Mouse (Mus musculus) neural tube, embryonic 13.5 days (tissue): ENCODE results near the gene Jmjd6. TPM values are rescaled to one million over a fixed set of nuclear protein-coding genes. Genes with fewer than 3 reads are reported as not detected.
"Not testable (repeated sequence)": the region's sequence is repeated elsewhere in the genome, so short reads cannot be mapped to it uniquely, and the experiment has no call there.

ENCODE experiments used
- ATAC-seq: fragments of 200-750 bp; cut with Nextera tagmentation; 2 replicates; pipeline ENCODE4 v1.8.0; 2017; ENCODE audit warnings: low read depth, mild to moderate bottlenecking, moderate TSS enrichment, moderate library complexity
- H3K27ac ChIP-seq: fragments of 300-500 bp; sonication (generic); replicated peaks from 2 replicates; pipeline ENCODE4 v1.5.1; 2015; ENCODE audit warnings: moderate library complexity, mild to moderate bottlenecking, inconsistent platforms
- H3K27me3 ChIP-seq: fragments of 300-500 bp; sonication (generic); 2 replicates; pipeline ENCODE4 v1.6.1; 2015; ENCODE audit warnings: mild to moderate bottlenecking, inconsistent platforms
- H3K36me3 ChIP-seq: fragments of 300-500 bp; sonication (generic); 2 replicates; pipeline ENCODE4 v1.6.1; 2015; ENCODE audit warnings: mild to moderate bottlenecking, inconsistent platforms
- H3K4me1 ChIP-seq: fragments of 300-500 bp; sonication (generic); replicated peaks from 2 replicates; pipeline ENCODE4 v1.6.1; 2015; ENCODE audit warnings: inconsistent platforms
- H3K4me2 ChIP-seq: fragments of 300-500 bp; sonication (generic); 2 replicates; pipeline ENCODE4 v1.6.1; 2015; ENCODE audit warnings: inconsistent platforms, mild to moderate bottlenecking, moderate library complexity
- H3K4me3 ChIP-seq: fragments of 300-500 bp; sonication (generic); 2 replicates; pipeline ENCODE4 v1.5.1; 2015; ENCODE audit warnings: mild to moderate bottlenecking, inconsistent platforms
- H3K9ac ChIP-seq: fragments of 300-500 bp; sonication (generic); 2 replicates; pipeline ENCODE4 v1.6.1; 2015; ENCODE audit warnings: moderate library complexity, mild to moderate bottlenecking, inconsistent platforms
- H3K9me3 ChIP-seq: fragments of 300-500 bp; sonication (generic); 2 replicates; pipeline ENCODE4 v1.6.1; 2016; ENCODE audit warnings: inconsistent platforms
- WGBS: fragments of 180-500 bp; shearing (Covaris S2); methylation state at CpG from one replicate; pipeline ENCODE4 v1.1.7; 2015; 5-methylcytosine and 5-hydroxymethylcytosine counted together
- polyA plus RNA-seq: library from polyadenylated mRNA; unstranded; fragments of >200 nt; fragmentation: Nextera tagmentation; extraction: Ambion mirVana; gene quantifications from 2 replicates; pipeline ENCODE4 v1.2.1, GENCODE M21; 2015

The Jmjd6 gene
- polyA plus RNA-seq, 1 experiment from 2014 or later, result 75.3 TPM

- no peak overlapping the region for H3K4me2 ChIP-seq
- ATAC-seq, result no peak
- H3K27me3 ChIP-seq, result no peaks in the 10 kb centered on the region
- H3K9me3 ChIP-seq, result no peaks in the 10 kb centered on the region
- no peak overlapping the region for H3K27ac ChIP-seq
- H3K9ac ChIP-seq, result no peak overlapping the region
- H3K4me1 ChIP-seq, result peaks cover 51% of the 10 kb centered on the region
- H3K4me3 ChIP-seq, result no peak overlapping the region
- H3K36me3 ChIP-seq, result peaks cover 47% of the 10 kb centered on the region
Measured at GRCm38 (mm10) chr11:116849587-116849986, 6.3 kb upstream of the Jmjd6 start.

DNA sequence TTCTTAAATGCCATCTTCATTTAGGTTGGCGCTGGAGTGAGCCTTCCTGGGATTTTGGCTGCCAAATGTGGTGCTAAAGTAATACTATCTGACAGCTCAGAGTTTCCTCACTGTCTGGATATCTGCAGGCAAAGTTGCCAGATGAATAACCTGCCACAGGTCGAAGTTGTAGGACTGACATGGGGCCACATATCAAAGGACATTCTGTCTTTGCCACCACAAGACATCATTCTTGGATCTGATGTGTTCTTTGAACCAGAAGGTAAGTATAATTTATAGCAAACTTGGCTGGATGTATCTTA is 5.6 kb upstream of the Jmjd6 start:
- not testable (repeated sequence) for H3K4me3 ChIP-seq, H3K9me3 ChIP-seq, H3K4me2 ChIP-seq, H3K27me3 ChIP-seq, ATAC-seq, H3K9ac ChIP-seq, H3K27ac ChIP-seq
- peaks cover 51% of the 10 kb centered on the region for H3K4me1 ChIP-seq
- 81% methylated on average over 2 of the region's 2 CpGs for WGBS
- H3K36me3 ChIP-seq, result peaks cover 47% of the 10 kb centered on the region

- Histone ChIP-seq H3K27ac (no peak overlapping the region), H3K4me2 (no peak overlapping the region), H3K9me3 (no peaks in the 10 kb centered on the region), H3K9ac (no peak overlapping the region), H3K4me3 (no peak overlapping the region), H3K36me3 (peaks cover 47% of the 10 kb centered on the region), H3K4me1 (peaks cover 53% of the 10 kb centered on the region), H3K27me3 (no peaks in the 10 kb centered on the region)
- 78% methylated on average over 5 of the region's 5 CpGs for WGBS
- ATAC-seq, result no peak
Measured at GRCm38 (mm10) chr11:116848086-116848876, 5.0 kb upstream of the Jmjd6 start.

DNA sequence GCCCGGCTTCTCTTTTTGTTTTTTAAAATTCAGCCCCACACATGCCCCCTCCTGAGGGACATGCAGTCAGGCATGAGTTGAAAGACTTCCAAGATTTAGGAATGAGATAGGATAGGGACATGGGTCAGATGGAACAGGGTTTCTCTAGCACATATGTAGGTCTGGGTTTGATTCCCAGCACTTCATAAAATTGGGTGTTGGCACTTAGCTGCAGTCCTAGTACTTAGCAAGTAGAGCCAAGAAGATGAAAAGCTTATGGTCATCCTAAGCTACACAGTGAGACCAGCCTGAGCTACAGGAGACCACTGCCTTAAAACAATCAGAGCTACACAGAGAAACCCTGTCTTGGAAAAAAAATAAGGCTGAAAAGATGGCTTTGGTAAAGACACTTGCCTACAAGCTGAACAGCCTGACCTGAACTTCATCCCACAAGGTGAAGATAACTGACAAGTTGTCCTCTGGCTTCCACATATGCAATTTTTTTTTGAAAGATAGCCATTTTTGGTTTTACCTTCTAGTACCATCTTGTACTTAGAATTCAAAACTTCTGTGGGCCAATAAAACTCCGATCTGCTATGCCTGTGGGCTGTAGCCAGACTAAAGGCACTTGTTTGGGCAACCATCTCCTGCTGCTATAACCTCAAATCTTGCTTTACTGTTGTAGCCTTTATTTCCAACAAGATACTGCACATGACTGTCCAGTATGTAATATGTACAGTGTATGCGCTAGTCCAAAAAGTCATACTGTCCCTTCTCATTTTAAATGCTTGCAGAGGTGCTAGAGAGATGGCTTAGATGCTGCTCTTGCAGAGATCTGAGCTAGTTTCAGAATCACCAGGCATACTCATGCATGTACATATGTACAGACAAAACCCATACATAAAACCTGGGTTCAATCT is 4.2 kb upstream of the Jmjd6 start:
- Histone ChIP-seq H3K9me3 (no peaks in the 10 kb centered on the region), H3K9ac (no peak overlapping the region), H3K4me1 (peaks cover 53% of the 10 kb centered on the region), H3K27me3 (no peaks in the 10 kb centered on the region), H3K4me2 (no peak overlapping the region), H3K27ac (no peak overlapping the region), H3K36me3 (peaks cover 47% of the 10 kb centered on the region), H3K4me3 (no peak overlapping the region)
- WGBS, result 92% methylated on average over 3 of the region's 3 CpGs
- no peak for ATAC-seq

GRCm38 (mm10) chr11:116846593-116847181 is 3.4 kb upstream of the Jmjd6 start:
- Histone ChIP-seq H3K4me2 (no peak overlapping the region), H3K9ac (no peak overlapping the region), H3K36me3 (peaks cover 47% of the 10 kb centered on the region), H3K4me1 (peaks cover 58% of the 10 kb centered on the region), H3K4me3 (no peak overlapping the region), H3K27me3 (no peaks in the 10 kb centered on the region), H3K9me3 (no peaks in the 10 kb centered on the region), H3K27ac (no peak overlapping the region)
- WGBS, result 88% methylated on average over 4 of the region's 4 CpGs
- no peak for ATAC-seq

GRCm38 (mm10) chr11:116842531-116843260 is 553 bp downstream of the Jmjd6 start:
- Histone ChIP-seq H3K9me3 (no peaks in the 10 kb centered on the region), H3K4me1 (peaks cover 64% of the 10 kb centered on the region), H3K4me3 (peak overlapping the region; percentile 82), H3K27ac (peak overlapping the region; percentile 97), H3K9ac (peak overlapping the region; percentile 91), H3K36me3 (peaks cover 52% of the 10 kb centered on the region), H3K4me2 (peak overlapping the region; percentile 94), H3K27me3 (no peaks in the 10 kb centered on the region)
- WGBS, result under 1% methylated on average over 67 of the region's 73 CpGs
- ATAC-seq, result peak; percentile 80

- peak overlapping the region; percentile 82 for H3K4me3 ChIP-seq
- no peaks in the 10 kb centered on the region for H3K27me3 ChIP-seq
- peaks cover 54% of the 10 kb centered on the region for H3K4me1 ChIP-seq
- 86% methylated on average over 4 of the region's 4 CpGs for WGBS
- H3K9me3 ChIP-seq, result no peaks in the 10 kb centered on the region
- H3K4me2 ChIP-seq, result peak overlapping the region; percentile 94
- peak overlapping the region; percentile 91 for H3K9ac ChIP-seq
- H3K36me3 ChIP-seq, result peaks cover 57% of the 10 kb centered on the region
- ATAC-seq, result no peak
- H3K27ac ChIP-seq, result no peak overlapping the region
Measured at GRCm38 (mm10) chr11:116840748-116841147, 2.5 kb downstream of the Jmjd6 start.

DNA sequence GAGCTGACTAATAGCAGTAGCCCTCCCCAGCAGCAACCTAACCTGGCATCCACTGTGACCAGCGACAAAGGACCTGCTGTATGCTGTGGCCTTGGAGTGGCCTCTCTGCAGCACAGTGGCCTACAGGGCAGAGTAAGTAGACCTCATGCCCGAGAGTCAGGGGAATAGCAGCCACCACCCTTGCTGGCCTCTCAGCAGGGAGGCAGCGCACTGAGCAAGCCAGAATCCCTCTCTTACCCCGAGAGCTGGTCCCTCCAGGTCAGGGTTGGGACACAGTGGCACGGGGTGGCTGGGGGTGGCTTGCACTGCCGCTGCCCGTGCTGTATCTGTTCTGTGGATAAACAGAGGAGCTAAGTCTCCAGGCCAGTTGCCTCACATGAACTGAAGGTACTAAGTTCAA is 3.6 kb downstream of the Jmjd6 start:
- no peak for ATAC-seq
- no peaks in the 10 kb centered on the region for H3K27me3 ChIP-seq
- H3K9me3 ChIP-seq, result no peaks in the 10 kb centered on the region
- H3K27ac ChIP-seq, result no peak overlapping the region
- peak overlapping the region; percentile 46; the same call in 1 of the 2 replicates for H3K9ac ChIP-seq
- peaks cover 66% of the 10 kb centered on the region for H3K36me3 ChIP-seq
- WGBS, result 74% methylated on average over 7 of the region's 7 CpGs
- H3K4me3 ChIP-seq, result peak overlapping the region; percentile 20
- 0 out of 2 replicates have a peak overlapping the region, but pooled peaks have one; percentile 94 for H3K4me2 ChIP-seq
- H3K4me1 ChIP-seq, result peaks cover 49% of the 10 kb centered on the region

DNA sequence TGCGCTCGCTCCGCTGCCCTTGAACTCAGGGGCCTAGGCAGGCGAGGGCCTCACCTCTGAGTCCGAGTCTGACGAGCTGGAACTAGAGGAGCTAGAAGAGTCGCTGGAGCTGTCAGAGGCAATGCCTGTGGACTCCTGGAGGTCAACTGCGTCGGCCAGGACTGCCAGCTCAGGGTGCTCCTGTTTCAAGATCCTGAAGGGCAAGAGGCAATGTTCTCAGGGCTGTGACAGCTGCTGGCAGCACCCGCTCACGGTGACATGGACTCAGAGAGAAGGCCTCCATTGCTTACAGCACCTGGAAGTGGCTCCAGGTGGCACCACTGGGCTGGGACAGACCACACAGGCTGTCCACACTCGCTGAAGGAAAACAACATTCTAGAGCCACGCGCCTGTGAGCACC is 4.3 kb downstream of the Jmjd6 start:
- no peak overlapping the region for H3K4me3 ChIP-seq
- H3K27ac ChIP-seq, result no peak overlapping the region
- H3K27me3 ChIP-seq, result no peaks in the 10 kb centered on the region
- peaks cover 42% of the 10 kb centered on the region for H3K4me1 ChIP-seq
- 93% methylated on average over 14 of the region's 14 CpGs for WGBS
- ATAC-seq, result no peak
- no peak overlapping the region for H3K9ac ChIP-seq
- peaks cover 73% of the 10 kb centered on the region for H3K36me3 ChIP-seq
- no peak overlapping the region for H3K4me2 ChIP-seq
- no peaks in the 10 kb centered on the region for H3K9me3 ChIP-seq

GRCm38 (mm10) chr11:116837441-116837840 is 5.8 kb downstream of the Jmjd6 start:
- no peak for ATAC-seq
- Histone ChIP-seq H3K36me3 (peaks cover 84% of the 10 kb centered on the region), H3K9me3 (no peaks in the 10 kb centered on the region)

GRCm38 (mm10) chr11:116836283-116836682 is 7.0 kb downstream of the Jmjd6 start:
- Histone ChIP-seq H3K27me3 (no peaks in the 10 kb centered on the region), H3K4me3 (no peak overlapping the region), H3K27ac (no peak overlapping the region), H3K4me2 (no peak overlapping the region), H3K9ac (no peak overlapping the region), H3K9me3 (no peaks in the 10 kb centered on the region), H3K36me3 (peaks cover 87% of the 10 kb centered on the region), H3K4me1 (peaks cover 43% of the 10 kb centered on the region)
- no peak for ATAC-seq
- WGBS, result 88% methylated on average over 4 of the region's 4 CpGs

More at GRCm38 (mm10) chr11:116837441-116837840, 5.8 kb downstream of the Jmjd6 start:
- no peak overlapping the region for H3K4me2 ChIP-seq
- H3K4me3 ChIP-seq, result no peak overlapping the region
- no peaks in the 10 kb centered on the region for H3K27me3 ChIP-seq
- WGBS, result 95% methylated on average over 10 of the region's 10 CpGs
- H3K9ac ChIP-seq, result no peak overlapping the region
- no peak overlapping the region for H3K27ac ChIP-seq
- H3K4me1 ChIP-seq, result peaks cover 49% of the 10 kb centered on the region
